Mouse (Mus musculus) urinary bladder, adult 18-20 months (tissue): Measurements from ENCODE around the gene Pex26.

Experiments
- DNase-seq, 2 experiments: peaks; one replicate each; pipeline ENCODE4 v3.0.0; 2022; ENCODE audit warnings: low spot score in 2 of 2, mixed read lengths in 2 of 2

Pex26 gene

GRCm38 (mm10) chr6:121183414-121184173, at the start of gene Pex26:
Gene Pex26, plus strand, starts transcription at chr6:121183667.
- peak; percentile 86 to 96 for DNase-seq

GRCm38 (mm10) chr6:121134249-121134648, 49.2 kb upstream of the Pex26 start:
- DNase-seq: no peak

- no peak for DNase-seq
Measured at GRCm38 (mm10) chr6:121134884-121135283, 48.6 kb upstream of the Pex26 start.

DNA sequence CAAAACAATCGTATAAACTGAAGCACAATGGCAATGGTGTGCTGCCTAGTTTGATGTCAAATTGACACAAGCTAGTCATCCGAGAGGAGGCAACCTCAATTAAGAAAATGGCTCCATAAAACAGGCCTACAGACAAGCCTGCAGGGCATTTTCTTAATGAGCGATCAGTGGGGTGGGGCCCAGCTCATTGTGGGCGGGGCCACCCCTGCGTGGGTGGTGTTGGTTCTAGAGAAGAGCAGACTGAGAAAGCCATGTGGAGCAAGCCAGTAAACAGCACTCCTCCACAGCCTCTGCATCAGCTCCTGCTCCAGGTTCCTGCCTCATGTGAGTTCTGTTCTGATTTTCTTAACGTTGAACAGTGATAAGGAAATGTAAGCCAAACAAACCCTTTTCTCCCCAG, 46.2 kb upstream of the Pex26 start:
- no peak for DNase-seq

DNA sequence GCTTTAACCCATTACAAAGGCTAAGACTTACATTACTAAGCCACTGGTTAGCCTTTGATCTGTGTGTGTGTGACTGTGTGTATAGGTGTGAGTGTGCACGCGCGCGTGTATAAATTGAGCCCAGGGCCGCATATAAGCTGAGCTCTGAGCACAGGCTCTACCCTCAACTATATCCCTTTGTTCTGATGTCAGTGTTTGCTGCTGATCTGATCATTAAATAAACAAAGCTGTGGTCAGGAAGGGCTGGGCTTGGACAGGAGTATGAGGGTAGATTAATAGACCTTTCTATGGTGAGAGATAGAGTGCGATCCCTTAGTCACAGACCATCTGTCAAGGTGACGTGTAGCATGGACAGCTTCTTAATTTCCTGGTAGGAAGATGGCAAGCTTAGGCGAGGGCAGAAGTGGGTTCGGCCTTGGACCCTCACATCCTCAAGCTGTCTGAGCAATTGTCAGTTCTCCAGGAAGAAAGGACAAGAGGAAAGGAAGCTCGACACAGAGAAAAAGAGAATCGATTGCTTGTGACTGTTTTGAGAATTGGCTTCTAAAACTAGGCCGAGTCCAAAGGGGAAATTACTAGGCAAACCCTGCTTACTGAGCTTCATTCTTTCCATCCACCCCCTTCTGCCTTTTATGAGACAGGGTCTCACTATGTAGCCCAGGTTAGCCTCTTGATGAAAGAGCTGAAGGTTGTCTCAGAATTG, 45.0 kb upstream of the Pex26 start:
- no peak for DNase-seq

DNA sequence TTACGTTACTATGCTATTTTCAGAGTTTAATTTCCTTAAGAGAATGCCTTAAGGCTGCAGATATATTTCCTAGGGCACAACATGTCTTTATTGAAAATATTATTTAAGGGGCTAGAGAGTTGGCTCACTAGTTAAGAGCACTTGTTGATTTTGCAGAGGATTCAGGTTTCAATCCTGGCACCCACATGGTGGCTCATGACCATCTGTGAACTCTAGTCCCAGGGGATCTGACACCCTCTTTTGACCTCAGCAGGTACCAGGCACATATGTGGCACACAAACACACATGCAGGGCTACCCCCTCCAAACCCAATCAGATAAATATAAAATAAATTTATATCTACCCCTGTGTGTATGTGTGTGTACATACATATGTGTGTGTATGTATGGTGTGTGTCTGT, 44.2 kb upstream of the Pex26 start:
- no peak for DNase-seq

DNA sequence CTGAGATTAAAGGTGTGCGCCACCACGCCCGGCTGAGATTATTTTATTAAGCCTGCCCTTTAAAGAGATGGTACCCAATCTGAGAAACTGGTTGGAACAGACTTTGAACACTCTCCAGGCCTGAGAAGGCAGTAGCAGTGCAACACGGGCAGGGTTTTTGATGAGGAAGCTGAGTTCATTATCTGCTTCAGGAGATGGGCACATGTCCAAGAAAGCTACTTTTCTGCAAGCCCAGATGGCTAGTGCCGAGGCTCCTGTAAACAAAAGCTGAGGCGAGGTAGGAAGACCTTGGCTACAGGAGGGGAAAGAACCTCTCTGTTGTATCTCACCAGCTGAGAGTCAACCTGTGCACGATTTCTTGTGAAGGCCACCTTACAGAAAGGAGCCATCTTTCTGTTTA, 41.2 kb upstream of the Pex26 start:
- no peak for DNase-seq

DNA sequence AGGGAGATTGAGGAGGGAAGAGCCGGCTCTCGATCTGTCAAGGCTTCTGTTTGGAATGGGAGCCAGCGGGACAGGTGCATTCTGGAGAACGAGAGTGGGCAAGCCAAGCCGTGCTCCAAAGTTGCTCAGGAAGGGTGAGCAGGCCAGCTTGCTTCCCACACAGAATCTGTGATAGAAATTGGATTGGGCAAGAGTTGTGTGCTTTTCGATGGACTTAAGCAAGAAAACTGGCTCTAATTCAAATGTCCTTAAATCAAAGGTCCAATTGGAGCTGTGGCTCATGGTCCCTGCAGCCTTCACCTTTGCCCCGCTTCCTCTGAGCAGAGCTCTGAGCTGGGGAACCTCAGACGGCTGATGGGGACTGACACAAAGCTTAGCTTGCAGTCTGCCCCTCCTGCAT, 40.0 kb upstream of the Pex26 start:
- no peak for DNase-seq

- no peak for DNase-seq
Measured at GRCm38 (mm10) chr6:121144066-121144465, 39.4 kb upstream of the Pex26 start.

GRCm38 (mm10) chr6:121145010-121145604, 38.4 kb upstream of the Pex26 start:
- DNase-seq: no peak

GRCm38 (mm10) chr6:121145906-121146305, 37.6 kb upstream of the Pex26 start:
- no peak for DNase-seq

DNA sequence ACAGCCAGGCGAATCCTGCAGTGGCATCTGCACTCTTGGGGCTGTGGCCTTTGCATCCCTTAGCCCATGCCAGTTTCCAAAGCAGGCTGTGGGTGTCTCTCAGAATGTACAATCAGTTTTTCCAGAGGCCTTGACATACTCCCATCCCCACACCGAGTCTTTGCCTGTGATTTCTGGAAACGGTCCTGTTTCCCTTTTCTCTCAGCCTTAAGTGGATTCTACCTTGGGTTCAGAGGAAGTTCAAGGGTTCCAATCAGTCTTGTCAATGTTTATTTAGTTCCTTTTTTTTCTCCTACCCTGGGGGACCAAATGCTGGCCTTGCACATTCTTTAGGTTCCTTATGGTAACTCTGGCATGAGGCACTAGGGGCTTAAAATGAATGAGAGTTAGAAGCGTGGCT, 36.7 kb upstream of the Pex26 start:
- DNase-seq: no peak

GRCm38 (mm10) chr6:121148360-121148759, 35.1 kb upstream of the Pex26 start:
- DNase-seq: no peak

GRCm38 (mm10) chr6:121149420-121149819, 34.0 kb upstream of the Pex26 start:
- no peak for DNase-seq

GRCm38 (mm10) chr6:121150126-121150525, 33.3 kb upstream of the Pex26 start:
- no peak for DNase-seq

- DNase-seq: no peak
Measured at GRCm38 (mm10) chr6:121151732-121152131, 31.7 kb upstream of the Pex26 start.

DNA sequence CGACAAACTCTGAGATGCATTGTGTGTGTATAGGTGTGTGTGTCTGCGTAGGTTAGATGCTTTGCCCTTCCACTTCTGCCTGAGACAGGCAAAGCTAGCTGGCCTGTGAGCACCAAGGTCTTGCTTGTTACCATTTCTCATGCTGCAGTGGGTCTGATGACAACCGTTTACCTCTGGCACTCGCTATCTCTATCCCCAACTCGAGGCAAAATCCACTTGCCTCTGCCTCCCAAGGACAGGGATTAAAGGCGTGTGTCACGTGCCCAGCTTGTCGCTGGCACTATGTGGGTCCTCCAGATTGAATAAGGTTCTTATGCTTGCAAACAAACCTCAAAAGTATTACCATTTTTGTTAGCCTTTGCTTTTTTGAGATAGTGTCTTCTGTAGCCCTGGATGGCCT, 30.3 kb upstream of the Pex26 start:
- DNase-seq: no peak

- no peak for DNase-seq
Measured at GRCm38 (mm10) chr6:121154451-121155300, 28.8 kb upstream of the Pex26 start.

DNA sequence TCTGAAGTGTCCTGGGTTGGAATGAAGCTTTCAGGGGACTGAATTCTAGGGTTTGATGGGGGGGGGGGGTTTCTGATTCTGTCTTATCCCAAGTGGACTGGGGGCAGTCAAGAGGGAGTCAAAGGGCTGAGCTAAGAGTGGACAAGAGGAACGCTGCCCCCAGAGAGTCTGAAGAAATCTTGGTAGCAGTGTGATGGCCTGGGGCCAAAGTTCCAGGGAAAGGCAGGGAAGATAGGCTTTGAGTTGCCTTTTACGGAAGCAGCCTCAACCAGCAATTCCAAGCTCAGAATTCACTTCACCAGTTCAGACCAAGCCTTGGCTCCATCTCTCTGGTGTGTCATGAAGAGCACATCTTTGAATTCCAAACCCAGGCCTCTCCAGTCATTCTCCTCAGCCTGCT, 27.4 kb upstream of the Pex26 start:
- DNase-seq: no peak

- DNase-seq: no peak
Measured at GRCm38 (mm10) chr6:121159616-121160015, 23.9 kb upstream of the Pex26 start.

- DNase-seq: no peak
Measured at GRCm38 (mm10) chr6:121160126-121160525, 23.3 kb upstream of the Pex26 start.

DNA sequence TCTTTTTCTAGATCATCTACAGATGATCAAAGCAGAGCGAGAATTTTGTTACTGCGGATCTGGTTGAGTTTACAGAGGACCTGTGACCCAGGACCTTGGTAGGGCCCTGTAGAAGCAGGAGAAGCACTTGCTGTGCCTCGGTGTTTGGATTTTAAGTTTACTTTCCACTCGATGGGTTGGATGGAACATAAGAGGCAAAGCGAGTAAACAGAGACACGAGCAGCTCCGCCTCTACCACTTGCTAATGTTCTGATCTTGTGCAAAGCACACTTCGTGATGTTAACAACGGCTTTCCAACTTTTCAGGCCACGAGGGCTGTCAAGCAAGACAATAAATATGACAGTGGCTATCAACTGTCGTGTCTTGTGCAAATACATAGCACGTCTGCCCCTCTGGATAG, 20.9 kb upstream of the Pex26 start:
- DNase-seq: no peak
